Mouse (Mus musculus) lung, postnatal 36 days (tissue): Measurements from ENCODE around the gene Hoxa9.

Experiments used
- DNase-seq: peaks from one replicate; pipeline ENCODE4 v3.0.0; 2022; ENCODE audit warnings: mixed read lengths

Hoxa9 gene

DNA sequence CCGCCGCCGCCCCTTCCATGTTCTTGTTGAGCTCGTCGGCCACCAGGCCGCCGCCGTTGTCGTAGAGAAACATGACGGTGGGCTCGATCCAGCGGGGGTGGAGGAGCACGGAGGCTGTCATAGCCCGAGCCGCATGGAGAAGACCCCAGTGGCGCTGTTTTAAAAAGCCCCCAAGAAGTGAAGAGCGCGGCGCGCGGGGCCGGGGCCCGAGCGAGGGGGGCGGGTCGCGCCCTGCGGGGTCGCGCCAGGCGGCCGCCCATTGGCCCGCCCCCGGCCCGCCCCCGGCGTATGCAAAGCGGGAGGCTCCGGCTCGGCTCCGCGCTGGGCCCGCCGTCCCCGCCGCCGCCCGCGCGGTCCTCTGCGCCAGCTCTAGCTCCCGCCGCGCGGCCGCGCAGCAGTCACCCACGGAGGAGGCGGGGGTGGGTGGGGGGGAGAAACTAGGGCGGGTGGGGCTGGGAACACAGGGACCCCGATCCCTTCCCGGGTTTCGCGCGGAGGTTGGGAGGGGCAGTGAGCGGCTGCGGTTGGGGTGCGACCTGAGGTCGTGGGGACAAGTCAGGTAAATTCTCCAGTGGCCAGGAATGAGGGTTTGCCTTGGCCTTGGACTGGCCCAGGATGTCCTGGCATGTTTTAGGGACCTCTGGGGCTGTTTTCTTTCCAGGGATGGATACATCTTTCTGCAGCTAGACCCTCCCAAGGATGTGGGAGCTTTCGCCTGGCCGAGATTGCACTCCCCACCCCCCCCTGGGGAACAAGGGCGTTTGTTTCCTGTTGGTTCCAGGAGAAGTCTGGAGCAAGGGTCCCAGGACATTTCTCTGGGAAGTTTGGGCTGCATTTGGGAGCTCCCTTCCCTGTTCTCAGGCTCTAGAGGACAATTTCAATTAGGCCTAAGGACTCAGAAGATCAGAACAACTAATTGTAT lies 30.0 kb upstream of the Hoxa9 start, which contains the start of gene Hoxa13:
Hoxa13 (minus strand) TSS at position 227 of the 922 bp plus-strand sequence.
- DNase-seq = no peak

DNA sequence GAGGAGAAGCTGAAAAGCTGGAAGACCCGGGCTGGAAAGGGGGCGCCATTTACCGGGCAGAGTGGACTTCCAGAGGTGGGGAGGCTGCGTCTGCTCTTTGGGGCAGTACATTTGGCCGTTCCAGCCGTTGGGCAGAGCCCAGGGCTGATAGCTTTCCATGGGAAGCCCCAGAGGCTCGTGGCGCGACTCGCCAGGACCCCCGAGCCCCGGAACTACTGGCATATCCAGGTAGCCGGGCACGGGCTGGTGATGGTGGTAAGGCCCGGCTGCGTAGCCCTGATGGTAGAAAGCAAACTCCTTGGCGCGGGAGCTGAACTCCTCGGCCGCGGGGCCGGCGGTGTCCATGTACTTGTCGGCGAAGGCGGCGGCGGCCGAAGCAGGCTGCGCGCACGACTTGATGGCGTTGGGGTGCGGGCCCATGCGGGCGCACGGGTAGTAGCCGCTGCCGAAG lies 28.9 kb upstream of the Hoxa9 start:
- DNase-seq = no peak

DNA sequence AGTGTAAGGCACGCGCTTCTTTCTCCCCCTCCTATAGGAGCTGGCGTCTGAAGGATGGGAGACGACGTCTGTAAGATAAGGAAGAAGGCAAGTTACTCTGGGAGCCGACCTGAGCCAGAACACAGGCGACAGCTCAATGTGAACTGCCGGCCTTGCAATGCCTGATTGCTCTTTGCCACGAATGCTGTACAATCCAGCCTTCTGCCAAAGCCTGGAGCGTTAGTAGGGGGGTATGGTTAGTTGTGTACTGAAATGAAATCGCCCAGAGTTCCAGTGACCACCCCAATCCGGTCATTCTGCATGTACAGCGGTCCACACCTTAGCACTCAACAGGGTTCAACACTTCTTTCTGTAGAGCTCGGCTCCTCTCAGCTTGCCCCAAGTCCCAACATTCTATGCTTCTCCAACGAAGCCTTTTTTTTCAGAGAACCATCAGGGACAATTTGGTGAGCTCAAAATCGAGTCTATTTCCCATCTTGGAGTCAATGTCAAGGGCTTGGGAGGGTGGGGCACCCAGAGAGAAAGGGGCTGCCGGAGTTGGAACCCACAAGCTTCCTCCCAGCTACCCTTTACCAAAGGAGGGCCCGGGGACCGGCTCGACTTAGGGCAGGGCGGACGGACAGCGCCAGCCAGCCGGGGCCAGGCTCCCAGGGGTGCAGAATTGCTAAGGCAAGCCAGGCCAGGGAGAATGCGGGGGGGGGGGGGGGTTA lies 28.3 kb upstream of the Hoxa9 start:
- no peak for DNase-seq

DNA sequence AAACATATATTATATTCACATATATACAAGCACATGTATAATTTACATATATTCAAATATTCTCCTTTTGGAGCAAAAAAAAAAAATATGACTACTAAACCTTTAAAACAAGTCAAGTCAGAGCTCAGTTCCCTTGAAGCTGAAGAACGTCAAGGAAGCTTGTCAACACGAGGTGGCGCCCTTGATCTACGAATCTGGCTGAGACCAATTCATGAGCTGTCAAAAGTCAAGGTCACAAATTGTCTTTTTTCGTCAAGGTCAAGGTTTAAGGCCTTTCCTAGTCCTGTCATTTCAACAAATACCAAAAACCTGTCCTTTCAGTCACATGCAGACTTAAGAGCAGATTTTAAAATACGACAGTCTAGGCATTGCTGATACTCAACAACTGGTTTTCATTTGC lies 26.1 kb upstream of the Hoxa9 start:
- peak; percentile 95 for DNase-seq

DNA sequence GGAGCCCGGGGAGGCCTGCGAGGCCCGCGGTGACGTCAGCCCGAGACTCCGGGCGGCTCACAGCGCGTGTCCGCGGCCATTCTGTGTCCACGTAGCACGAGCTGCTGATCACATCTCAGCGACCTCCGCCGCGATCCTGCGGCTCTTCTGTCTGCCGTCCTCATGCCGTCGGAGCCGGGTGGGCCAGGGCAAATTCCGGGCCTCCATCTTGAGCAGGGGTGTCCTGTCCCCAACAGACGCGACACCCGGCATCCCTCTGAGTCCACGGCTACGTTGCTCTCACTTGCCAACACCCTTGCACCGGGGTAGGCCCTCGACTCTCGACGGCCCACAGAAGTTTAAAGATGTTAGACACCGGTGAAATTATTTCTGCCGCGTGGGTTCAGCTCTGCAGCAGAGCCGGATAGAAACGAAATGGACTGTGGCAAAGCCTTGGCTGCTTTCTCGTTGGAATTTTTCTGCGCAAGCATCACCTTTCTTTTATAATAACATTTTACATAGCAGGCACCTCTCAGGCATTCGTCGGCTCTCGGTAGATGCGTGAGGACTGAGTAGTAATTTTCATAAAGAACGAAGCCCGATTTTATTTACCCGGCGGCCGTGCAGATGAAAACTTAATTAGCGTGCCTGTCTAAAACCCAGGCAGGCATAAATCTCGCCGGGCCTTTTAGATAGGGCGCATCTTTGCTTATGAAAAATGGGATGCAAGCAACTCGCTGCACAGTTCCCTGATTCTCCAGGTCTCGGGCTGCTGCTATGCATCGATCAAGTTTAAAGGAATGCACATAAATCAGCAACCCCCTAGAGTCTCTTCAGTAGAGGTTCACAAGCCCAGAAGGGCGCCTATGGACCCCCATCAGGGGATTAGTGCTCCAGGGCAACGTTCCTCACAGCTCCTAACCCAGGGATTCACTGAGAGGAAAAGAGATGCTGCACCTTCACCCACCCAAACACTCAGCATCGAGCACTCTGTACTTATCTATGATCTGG lies 22.9 kb upstream of the Hoxa9 start:
- no peak for DNase-seq

DNA sequence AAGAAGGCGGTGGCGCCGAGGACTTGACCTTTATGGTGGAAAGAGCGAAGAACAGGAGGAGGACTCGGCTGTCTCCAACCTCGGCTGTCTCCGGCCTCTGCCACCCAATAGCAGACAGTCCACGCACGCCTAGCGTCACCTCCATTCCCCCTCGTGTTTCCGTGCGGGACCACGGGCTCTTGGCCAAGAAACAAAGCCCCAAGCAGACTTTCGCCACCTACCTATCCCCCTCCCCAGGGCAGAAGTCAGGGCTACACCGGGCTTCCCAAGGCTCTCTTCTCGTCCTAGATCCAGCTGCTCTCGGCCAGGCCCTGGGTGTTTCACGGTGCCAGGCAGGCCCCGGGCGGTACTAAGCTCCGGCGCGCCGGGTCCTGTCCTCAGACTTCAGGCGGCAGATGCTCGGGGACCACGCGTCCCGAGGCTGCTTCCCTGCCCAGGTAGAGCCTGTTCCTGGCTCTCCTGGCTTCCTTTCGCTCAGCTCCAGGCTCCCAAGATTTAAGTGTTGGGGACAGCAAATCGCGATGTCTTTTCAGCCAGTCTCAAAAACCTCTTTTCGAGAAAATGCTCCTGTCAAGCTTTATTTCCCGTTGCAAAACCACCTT lies 22.0 kb upstream of the Hoxa9 start:
- no peak for DNase-seq

DNA sequence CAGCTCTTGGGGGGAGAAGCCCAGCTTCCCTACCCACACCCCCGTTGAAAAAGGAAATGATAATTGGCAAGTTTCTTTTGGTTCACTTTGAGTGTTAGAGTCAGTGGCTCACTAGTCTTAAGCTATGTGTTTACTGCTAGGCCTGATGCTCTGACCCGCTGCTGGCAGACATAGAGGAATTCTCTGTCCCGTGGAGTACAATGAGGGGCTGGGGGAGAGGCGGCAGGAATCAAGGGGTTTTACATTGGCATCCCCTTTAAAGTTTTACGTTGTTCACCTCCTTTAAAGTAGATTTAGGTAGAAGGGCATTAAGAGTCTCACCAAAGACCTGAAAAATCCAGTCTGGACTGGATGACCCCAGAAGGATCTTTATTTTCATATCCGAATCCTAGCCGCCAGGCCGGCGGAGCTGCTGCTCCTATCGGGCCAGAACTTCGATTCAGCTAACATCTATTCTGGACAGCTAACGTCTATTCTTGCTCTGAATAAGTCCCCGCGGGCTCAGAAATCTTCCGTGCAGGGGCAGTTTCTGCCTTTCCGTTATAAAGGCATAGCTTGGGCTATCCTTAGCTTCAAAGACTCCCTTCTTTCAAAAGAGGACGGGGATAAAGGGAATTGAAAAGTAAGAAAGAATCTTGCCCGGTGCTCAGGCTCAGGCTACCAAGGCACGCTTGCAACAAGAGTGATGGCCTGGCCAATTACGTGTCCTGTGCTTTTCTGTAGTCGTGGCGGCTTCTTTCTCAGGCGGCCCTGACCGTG lies 21.3 kb upstream of the Hoxa9 start:
- no peak for DNase-seq

DNA sequence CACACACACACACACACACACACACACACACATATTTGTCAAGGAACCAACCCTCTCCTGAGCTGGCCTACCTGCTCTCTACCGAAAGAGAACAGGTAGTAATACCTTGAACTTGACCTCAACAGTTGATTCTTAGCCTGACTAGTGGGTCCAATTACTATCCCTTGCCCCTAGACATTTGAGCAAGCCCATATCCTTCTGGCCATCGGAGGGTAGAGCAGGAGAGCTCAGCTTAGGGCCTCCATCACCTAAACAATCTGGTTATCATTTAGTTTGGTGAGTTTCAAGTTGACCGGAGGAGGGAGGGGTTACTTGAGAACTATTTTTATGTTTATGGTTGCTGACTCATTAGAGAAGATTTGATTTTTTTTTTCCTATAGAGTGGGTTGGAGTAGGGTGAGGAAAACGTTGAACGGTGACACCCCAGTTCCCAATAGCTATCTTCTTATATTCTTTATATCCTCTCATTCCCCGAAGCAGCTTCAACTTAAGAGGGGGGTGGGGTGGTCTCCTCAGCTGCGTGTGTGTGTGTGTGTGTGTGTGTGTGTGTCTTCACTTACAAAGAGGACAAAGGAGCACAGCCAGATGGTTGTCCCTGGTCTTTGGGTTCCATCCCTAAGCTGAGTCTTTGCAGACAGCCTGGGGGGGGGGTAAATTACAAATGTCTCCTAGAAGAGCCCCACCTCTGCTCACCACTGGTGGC lies 20.4 kb upstream of the Hoxa9 start:
- no peak for DNase-seq

DNA sequence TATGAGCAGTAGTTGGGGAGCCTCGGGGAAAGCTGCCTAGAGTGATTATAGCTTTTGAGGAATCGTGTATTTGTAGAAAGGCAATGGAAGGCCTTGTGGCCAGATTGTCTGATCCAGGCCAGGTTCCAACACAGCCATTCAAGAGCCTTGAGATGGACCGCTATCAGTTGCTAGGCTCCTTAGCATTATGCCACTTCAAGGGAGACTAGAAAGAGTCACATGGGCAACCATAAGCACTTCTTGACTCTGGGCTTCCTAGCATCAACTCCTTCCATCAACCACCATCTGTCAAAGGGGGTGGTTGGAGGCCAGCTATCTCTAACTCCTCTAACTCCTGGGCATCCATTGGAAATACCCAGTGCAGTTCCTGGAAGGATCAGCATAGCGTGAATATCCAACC lies 18.9 kb upstream of the Hoxa9 start:
- DNase-seq = no peak

DNA sequence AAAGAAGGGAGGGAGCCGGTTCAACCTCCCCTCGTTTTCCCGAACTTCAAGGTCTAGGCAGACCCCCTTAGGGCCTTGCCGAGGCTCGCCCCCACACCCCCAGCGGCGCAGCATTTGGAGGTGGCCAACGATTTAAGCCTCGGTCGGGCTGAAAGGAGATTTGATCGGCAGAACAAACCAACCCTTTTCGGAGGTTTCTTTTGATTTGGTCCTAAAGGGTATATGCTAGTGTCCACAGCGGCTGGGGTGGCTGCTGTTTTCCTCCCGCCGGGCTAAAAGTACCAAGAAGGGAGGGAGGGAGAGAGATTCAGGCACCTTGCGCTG lies 18.5 kb upstream of the Hoxa9 start:
- DNase-seq = no peak

DNA sequence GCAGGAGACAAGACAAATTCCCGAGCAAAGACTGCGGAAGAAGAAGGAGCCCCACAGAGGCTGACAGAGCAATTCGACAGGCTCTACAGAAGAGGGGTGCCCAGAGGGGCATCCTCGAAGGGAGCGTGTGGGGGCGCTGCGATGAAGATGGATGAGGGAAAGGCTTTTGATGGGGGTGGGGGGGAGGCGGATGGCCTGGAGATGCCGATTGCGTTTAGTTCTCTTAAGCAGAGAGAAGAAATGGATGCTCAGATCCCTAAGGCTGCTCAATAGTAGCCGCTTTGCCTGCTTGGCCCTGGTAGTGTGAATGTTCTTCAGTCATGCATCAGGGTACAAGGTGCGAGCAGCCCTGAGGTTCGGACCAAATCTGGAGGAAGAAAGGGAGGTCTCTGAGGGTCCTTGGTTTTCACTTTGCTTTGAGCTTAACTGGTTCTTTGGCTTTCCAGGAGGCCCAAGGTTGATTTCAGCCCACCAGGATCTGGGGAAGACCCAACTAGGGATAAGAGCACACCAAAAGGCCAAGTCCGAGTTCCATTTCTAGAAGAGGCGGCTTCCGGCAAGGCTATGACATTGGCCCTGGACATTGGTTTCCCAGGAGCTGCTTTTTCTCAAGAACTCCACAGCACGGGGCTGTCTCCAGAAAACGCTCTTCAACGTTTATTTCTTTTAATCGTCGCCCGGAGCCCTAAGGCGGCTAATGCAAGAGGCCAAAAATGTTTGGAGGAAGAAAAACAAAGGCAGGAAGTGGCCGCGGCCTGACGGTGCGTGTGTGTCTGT lies 17.9 kb upstream of the Hoxa9 start:
- DNase-seq = no peak

DNA sequence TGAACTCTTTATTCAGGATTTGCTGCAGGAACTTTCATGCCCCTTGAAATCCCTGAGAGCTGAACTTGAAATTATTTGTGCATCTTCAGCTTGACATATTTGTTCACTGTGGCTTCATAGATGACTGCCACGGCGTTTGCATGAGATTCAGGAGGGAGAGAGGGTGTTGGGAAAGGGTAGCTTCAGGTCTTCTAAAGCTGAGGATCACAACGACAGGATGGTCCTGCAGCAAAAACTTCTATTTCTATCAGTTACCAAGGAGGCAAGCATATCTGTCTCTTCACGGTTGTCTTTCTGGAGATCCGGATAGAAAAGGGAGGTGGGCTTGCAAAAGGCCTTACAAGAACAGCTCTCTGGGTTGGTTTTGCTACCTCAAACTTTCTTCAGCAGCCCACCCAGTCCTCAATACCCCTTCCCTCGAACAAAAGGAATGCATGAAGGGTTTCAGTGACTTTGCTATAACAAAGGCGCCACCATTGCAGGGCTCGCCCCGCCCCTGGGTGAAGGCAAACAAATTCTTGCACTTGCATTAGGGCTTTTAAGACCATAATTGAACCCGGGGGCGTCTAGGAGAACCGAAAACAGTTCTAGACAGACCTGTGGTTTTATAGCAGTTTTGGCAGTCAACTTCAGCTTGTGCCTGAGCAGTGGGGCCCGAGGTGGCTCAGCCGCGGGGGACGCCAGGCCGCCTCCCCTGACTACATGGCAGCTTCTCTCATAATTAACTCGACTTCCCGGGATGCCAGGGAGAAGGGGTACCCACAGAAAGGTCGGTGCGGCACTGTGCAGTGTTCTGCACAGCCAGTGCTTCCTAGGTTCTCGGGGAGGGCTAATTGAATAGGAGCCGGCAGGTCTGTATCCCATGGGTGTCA lies 17.1 kb upstream of the Hoxa9 start:
- no peak for DNase-seq

DNA sequence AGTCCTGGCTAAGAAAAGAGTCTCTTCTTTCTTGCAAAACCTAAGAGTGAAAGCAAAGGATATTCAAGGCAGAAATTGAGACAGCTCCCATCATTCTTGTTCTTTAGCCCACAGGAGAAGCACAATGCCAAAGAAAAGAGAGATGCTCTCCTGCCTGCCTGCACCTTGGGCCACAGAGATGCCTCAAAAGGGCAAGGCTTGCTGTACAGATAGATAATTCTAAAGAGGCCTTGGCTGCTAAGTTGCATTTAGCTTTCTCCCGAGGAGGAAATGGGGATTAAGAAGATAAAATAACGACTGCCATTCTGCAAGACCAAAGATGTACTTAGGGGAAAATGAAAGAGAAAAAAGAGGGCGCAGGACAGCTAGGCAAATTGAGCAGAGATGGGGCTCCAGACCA lies 16.0 kb upstream of the Hoxa9 start:
- DNase-seq = no peak

DNA sequence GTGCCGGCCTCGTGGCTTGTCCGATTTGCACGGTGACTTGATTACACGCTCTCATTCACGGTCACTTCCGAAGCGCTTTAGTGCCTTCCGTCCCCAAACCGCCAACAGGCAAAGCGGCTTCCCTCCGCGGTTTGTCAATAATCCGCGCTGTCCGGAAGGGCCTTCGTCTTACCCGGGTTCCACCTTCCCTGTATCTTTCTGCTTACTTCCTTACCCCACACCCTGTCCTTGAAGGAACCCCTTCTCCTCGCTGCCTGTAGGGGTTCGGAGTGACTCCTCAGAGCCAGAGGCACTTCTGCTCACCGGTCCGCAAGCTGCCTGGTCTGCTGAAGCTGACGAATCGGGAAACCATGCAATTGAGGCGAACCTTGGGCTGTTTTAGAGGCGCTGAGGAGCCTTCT lies 15.5 kb upstream of the Hoxa9 start:
- DNase-seq = no peak

DNA sequence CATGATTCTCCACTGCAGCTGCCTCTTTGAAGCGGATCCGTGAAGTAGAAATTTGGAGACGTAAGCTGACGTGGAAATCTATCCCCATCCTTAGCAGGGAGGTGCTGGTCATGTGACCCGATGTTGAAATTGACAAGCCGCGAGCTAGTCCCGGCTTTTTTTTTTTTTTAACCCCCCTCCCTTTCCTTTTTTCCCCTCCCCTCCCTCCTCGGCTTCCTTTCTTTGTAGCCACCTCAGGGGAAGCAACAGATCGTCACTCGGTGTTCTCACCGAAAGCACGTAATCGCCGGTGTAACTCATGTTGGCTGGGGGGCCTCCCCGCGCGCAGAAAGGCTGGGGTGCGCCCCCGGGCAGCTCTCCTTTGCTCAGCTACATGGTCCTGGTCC lies 14.9 kb upstream of the Hoxa9 start, which contains the start of gene Hoxa11:
Hoxa11 (minus strand) TSS at position 54 of the 386 bp plus-strand sequence.
- DNase-seq = no peak

DNA sequence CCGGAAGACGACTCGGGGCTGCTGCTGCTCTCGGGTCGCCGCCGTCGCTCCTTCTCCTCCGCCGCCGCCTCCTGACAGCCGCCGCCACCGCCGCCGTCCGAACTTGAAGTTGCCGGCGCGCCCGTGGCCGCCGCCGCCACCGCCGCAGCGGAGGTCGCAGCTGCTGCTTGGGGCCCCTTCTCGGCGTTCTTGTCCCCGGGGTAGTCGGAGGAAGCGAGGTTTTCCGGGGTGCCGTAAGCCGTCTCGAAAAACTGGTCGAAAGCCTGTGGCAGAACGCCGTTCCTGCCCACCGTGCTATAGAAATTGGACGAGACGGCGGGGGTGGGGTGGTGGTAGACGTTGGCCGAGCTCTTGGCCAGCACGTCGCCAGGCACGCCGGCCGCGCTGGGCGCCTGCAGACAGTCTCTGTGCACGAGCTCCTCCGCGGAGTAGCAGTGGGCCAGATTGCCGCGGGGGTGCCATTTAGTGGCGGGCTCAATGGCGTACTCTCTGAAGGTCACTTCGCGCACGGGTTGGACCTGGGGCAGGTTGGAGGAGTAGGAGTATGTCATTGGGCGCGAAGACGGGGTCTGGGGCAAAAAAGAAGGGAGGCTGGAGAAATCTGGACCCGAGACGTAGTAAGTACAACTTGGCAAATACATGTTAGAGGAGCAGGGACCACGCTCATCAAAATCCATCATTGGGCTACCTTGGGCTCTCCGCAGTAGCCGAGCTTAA lies 14.3 kb upstream of the Hoxa9 start:
- DNase-seq = no peak

DNA sequence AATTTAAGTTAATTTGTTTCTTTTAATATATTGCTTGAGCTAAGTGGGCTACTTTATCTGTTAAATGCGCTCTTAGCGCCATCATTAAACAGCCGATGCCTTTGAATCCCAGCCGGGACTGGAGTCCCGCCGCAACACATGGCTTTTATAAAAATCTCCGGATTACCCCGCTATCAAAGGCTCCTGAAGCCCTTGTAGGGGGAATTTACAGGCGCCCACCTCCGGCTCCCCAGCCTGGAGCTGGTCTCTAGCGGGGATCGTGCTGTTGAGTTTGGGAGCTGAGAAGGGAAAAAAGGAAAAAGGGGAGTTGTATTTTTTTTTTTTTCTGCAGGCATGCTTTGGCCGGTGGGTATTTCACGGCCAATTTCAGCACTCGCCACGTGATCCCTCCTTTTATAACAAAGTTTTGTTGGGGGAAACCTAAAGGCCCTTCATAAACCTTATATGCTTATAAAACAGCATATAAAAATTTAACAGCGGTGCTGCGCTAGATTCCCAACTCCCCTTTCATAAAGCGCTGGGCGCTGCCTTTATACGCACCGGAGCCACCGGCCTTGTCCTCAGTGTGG lies 13.7 kb upstream of the Hoxa9 start:
- no peak for DNase-seq

DNA sequence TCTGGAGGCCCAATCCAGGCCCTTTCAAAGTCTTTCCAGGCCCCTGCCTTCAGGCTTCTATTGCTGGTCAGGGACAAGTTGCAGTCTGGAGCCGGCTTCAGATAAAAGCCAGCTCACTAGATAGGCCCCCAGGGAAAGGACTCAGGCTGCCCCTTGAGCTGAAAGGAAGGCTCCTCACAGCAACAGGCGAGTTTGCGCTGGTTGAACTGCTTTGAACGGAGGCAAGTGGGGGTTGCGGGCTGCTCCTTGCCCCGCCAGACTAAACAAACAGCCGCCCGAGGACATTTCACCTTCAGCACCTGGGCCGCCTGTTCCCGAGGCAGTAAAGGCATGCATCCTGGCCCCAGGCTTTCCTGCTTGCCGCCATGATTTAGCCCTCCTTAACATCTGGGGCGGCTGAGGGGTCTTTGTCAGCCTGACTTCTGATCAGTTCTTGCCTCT lies 12.8 kb upstream of the Hoxa9 start:
- DNase-seq = no peak
